Mouse (Mus musculus) testis, postnatal 14 days (tissue): Measurements from ENCODE around the gene Cldn15.
A peak's percentile ranks its signal among the peaks of the same experiment; 100 is the strongest.
"Not testable (repeated sequence)": the region's sequence is repeated elsewhere in the genome, so short reads cannot be mapped to it uniquely, and the experiment has no call there.

Source experiments
- DNase-seq: peaks from one replicate; pipeline ENCODE4 v3.0.0; 2021; ENCODE audit warnings: low spot score

Gene Cldn15

DNA sequence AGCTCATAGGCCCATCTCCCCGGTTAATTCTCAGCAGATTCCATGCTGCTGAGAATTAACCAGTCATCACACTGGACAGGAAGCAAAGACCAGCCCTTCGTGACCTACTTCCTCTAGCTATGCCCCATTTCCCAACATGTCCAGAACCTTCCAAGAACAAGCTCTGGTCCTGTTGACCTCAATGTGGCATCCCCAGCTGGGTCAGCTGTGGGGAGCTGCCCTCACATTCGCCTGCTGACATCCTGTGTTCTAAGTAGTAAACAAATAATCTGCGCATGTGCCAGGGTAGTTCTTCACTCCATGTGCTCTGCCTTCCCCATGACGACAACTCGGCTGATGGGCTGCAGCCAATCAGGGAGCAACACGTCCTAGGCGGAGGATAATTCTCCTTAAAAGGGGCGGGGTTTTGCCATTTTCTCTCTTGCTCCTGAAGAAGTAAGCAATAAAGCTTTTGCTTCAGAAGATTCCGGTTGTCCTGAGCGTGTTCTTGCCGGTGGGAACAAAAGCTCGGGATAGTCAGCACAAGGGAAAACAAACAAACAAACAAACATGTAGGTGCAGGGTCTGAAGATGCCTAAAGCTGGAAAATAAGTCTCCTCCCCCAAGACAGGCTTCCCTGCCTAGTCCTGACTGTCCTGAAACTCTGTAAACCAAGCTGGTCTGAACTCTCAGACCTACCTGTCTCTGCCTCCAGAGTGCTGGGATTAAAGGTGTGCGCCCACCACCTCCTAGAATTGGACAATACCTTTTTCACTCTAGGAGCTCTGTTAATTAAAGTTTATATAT, 16.7 kb upstream of the Cldn15 start:
- DNase-seq: not testable (repeated sequence)

DNA sequence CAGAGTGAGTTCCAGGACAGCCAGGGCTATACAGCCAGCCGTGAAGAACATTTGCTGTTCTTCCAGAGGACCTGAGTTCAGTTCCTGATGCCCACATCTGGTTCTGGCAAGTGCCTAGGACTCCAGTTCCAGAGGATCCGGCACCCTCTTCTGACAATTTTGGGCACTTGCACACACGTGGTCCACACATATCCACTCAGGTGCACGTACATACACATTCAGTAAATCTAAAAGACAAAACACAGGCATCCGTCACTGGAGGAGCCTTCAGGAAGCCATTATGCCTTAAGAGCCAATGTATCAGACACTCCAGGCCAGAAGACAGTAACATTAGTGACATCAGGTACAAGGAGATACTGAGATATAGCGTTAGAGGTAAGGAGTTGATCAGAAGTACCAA, 15.9 kb upstream of the Cldn15 start:
- no peak for DNase-seq

GRCm38 (mm10) chr5:136952153-136952552, 14.3 kb upstream of the Cldn15 start:
- no peak for DNase-seq

- DNase-seq: peak; percentile 97
Observed at GRCm38 (mm10) chr5:136953015-136953414, 13.4 kb upstream of the Cldn15 start, which contains the start of gene Fis1. Fis1 (plus strand) TSS chr5:136953275.

- no peak for DNase-seq
Observed at GRCm38 (mm10) chr5:136953440-136953951, 12.9 kb upstream of the Cldn15 start.

- DNase-seq: no peak
Observed at GRCm38 (mm10) chr5:136955622-136956021, 10.8 kb upstream of the Cldn15 start.

GRCm38 (mm10) chr5:136957250-136957649, 9.2 kb upstream of the Cldn15 start:
- no peak for DNase-seq

DNA sequence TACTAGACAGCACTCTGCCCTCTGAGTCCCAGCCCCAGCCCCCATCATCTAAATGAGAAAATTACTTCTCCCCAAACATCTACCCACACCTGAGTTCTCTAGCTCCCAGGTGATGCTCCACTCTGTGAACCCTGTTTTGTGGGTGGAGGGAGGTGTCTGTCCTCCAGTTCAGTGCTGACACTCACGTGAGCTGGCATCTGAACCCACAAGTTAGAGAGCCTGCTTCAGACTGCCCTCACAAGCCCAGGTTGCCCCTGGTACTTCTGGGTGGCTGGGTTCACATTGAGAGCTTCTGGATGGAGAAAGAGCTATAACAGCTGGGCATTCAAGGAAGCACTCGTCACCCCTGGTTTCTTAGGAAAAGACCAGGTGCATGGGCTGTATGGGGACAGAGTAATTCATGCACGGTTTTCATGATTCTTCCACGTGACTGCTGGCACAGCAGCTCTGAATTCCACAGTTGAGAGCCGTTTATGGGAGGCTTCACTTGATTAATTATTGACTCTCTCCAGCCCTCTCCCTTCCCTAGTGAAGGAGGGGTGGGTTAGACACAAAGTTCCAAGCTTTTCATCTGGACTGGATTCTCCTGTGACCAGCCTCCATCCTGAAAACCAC, 7.3 kb upstream of the Cldn15 start:
- no peak for DNase-seq

DNA sequence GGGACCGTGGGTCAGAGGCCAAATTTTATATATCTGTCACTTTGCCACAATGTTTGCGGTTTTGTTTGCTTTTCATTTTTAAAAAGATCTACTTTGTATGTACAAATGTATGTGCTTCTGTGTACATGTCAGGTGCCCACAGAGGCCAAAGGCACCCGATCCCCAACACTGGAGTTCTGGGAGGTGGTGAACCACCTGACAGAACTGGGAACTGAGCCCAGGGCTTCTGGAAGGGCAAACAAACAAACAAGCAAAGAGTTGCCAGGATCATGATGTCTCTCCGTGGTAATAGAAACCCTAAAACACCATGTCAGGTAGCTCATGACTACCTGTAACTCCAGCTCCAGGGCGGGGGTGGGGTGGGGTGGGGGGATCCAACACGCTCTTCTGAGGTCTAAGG, 6.4 kb upstream of the Cldn15 start:
- no peak for DNase-seq

GRCm38 (mm10) chr5:136961334-136961982, 5.0 kb upstream of the Cldn15 start:
- no peak for DNase-seq

DNA sequence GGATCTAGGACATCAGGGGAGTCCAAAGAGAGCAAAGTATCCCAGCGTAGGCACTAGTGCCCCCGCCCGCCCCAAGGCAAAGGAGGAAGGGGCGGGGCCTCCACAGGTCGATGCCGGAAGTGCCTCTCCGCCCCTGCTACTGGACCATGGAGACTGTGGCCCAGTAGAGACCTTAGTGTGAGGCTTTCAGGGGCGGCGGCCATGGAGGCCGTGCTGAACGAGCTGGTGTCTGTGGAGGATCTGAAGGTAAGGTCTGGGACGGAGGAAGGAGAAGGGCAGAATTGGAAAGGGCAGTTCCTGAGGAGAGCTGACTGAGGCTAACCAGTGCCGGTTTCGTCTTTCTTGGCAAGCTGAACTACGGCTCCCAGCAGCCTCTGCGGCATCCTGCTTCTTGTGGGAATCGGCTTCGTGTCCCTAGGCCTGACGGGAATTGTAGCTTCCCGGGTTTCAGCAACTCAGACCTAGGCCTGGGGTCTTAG, 4.4 kb upstream of the Cldn15 start:
- peak; percentile 90 for DNase-seq

GRCm38 (mm10) chr5:136962501-136962900, 3.9 kb upstream of the Cldn15 start:
- DNase-seq: peak; percentile 76

DNA sequence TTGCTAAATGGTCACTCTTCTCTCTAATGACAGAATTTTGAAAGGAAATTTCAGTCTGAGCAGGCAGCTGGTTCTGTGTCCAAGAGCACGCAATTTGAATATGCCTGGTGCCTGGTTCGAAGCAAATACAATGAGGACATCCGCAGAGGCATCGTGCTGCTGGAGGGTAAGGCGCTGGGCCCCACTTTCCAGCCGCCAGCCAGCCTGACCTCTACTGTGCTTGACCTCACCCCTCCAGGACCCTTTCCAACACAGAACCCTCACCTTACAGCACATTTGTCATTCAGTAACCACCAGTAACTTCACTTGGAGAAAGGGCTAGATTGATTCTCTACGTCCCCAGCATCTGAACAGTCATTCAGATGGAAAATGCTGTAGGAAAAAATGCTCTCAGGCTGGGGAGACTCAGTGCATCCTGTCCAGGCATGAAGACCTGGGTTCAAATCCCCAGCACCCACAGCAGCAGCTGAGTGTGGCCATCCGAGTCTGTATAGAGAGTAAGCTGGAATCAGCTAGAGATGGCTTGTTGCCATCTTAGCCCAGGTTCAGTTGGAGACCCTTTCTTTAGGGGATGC, 3.4 kb upstream of the Cldn15 start:
- DNase-seq: no peak

GRCm38 (mm10) chr5:136965210-136965609, 1.2 kb upstream of the Cldn15 start:
- no peak for DNase-seq

GRCm38 (mm10) chr5:136965686-136966085, 730 bp upstream of the Cldn15 start:
- no peak for DNase-seq

GRCm38 (mm10) chr5:136966861-136967455, 542 bp downstream of the Cldn15 start:
- DNase-seq: no peak

GRCm38 (mm10) chr5:136967592-136967991, 1.2 kb downstream of the Cldn15 start:
- peak; percentile 46 for DNase-seq

- DNase-seq: no peak
Observed at GRCm38 (mm10) chr5:136970703-136971102, 4.3 kb downstream of the Cldn15 start.

- no peak for DNase-seq
Observed at GRCm38 (mm10) chr5:136973670-136974069, 7.3 kb downstream of the Cldn15 start.

DNA sequence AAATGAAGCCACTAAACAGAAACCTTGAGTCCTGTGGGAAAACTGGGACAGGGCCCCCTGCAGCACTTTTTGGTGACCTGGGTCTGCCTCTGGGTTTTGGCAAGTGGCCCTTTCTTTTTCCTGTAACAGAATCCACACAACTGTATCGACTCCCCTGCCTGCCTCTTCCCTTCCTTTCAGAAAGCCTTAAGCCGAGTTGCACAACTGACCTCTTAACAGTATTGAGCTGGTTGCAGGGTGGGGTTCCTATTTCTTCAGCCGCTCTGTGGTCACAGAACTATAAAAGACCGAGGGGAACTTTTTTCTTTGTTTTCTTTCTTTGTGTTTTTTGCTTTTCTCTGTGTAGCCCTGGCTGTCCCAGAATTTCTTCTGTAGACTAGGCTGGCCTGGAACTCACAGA, 11.4 kb downstream of the Cldn15 start:
- DNase-seq: no peak

- DNase-seq: no peak
Observed at GRCm38 (mm10) chr5:136979762-136980161, 13.3 kb downstream of the Cldn15 start.

DNA sequence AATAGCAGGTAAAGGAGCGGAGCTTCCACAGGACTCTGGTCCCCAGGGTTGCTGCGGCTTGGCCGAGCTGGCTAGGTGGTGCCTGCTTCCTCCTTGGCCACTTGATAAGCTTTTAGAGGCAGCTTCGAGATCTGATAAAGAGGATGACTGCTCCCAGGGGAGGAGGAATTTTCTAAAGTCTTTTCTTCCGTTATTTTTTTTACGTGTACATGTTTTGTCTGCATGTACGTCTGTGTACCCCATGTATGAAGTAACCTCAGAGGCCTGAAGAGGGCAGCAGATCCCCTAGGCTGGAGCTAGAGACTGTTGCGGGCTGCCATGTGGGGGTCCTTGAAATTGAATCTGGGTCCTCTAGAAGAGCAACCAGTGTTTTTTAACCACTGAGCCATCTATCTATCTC, 14.6 kb downstream of the Cldn15 start:
- DNase-seq: no peak
